Mouse (Mus musculus): ENCODE data around the gene Ppp1r14d.

Ppp1r14d gene

DNA sequence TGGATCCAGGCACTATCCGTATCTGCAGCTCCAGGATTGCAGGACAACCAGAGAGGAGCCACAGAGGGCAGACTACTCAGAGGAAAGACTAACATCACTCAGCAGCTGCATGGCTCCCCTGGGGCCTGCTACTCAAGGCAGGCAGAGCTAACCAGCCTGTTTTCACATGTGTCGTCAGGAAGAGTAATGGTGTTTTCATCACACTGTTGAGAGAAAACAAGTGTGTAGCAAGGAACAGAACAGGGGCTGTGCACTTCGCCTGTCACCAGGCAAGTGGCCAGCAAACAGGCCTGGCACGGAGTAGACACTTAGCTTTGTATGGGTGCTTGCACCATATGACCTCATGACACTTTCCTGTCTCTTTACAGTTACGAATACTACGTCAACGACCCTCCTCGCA is 58.1 kb downstream of the Ppp1r14d start:
- DNase-seq = no peak

DNA sequence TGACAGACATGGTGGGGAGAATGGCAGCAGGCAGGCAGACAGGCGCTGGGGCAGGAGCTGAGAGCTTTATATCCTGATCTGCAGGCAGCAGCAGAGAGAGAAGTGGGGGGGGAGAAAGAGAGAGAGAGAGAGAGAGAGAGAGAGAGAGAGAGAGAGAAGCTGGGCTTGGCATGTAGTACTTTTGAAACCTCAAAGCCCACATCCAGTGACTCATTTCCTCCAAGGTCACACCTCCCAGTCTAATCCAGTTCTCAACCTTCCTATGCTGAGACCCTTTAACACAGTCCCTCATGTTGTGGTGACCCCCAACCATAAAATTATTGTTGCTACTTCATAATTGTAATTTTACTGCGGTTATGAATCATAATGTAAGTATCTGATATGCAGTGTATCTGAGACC is 59.4 kb downstream of the Ppp1r14d start:
- no peak for DNase-seq
